Mouse (Mus musculus) lung, adult 2 months (tissue): ENCODE results near the gene 4931422A03Rik.

Experiments
- CTCF ChIP-seq: fragments of 200-500 bp; IDR thresholded peaks from 2 replicates; pipeline ENCODE4 v1.5.1; 2011; ENCODE audit warnings: mild to moderate bottlenecking, low read length, control low read depth; ENCODE audit not compliant: insufficient read depth
- POLR2A ChIP-seq: fragments of 200-500 bp; IDR thresholded peaks from 2 replicates; pipeline ENCODE4 v1.6.1; 2011; ENCODE audit warnings: low read depth, mild to moderate bottlenecking, control low read depth, low read length, borderline replicate concordance; ENCODE audit errors: extremely low read depth

GRCm38 (mm10) chr2:103958634-103959033 is 69.5 kb downstream of the 4931422A03Rik start:
- TF ChIP-seq CTCF (no peak), POLR2A (no peak)
